Mouse (Mus musculus): ENCODE measurements around the gene Ceacam15.

The Ceacam15 gene

DNA sequence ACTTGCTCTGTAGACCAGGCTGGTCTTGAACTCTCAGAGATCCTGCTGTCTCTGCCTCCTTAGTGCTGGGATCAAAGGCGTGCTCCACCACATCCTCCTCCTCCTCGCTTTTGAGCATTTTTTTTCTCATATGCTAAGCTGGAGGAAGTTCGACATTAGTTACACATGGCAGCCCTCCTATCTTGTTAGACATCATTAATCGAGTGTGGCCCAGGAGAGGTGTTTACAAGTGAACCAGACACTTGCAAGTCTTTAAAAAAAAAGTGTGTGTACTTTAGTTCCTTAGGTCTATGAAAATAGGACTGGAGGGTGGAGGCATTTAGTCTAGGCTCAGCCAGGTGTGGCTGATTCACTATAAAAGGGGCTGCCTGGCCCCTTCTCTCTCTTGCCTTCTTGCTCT lies 44.5 kb downstream of the Ceacam15 start:
- no peak for DNase-seq (ENCODE audit: low spot score in 2 of 2)

DNA sequence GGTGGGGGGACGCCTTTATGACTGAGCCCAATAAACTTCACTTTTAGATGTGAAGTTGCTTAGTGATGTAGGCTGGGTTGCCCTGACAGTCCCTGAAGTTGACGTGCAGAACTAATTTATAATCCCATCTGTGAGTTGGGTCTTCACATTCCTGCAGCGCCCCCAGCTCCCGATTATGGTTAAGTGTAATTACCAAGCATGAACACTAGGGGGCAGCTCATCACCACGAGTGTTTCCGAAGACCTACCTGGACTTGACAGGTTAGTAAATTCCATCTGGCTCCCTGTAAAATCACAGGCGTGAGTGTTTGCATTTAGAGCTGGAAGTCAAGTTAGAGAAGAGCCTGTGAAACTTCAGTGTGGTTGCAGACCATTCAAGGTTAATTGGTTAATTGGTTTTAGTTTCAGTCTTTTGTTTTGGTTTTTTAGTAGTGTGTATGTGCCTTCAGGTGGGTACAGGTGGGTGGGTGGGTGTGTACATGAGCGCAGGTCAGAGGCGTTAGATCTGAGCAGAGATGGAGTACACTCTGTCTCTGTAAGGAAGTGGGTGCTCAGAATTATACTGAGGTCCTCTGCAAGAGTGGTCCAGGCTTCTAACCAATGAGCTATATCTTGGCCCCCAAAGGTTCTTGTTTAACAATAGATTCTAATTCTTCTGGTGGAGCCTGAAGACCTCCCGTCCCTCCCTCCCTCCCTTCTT lies 45.8 kb downstream of the Ceacam15 start:
- peak in 1 of 2 experiments; percentile 62 for DNase-seq (ENCODE audit: low spot score in 2 of 2)

GRCm38 (mm10) chr7:16628096-16628771 lies 47.3 kb downstream of the Ceacam15 start:
- DNase-seq (ENCODE audit: low spot score in 2 of 2) = peak in 1 of 2 experiments; percentile 66

DNA sequence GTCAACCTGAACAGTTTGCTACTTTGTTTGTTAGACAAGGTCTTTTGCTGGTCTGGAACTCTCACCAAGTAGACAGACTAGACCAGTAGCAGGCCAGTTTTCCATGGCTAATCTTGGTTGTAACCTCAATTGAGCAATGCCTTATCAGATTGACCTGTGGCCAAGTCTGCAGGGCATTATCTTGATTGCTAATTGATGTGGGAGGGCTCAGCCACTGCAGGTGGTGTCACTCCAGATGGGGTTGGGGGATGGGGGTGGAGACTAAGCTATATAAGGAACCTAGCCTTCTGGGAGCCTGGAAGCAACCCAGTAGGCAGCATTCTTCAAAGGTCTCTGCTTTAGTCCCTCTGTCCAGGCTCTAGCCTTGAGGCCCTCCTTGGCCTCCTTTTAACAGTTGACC lies 51.8 kb downstream of the Ceacam15 start:
- no peak for DNase-seq (ENCODE audit: low spot score in 2 of 2)

DNA sequence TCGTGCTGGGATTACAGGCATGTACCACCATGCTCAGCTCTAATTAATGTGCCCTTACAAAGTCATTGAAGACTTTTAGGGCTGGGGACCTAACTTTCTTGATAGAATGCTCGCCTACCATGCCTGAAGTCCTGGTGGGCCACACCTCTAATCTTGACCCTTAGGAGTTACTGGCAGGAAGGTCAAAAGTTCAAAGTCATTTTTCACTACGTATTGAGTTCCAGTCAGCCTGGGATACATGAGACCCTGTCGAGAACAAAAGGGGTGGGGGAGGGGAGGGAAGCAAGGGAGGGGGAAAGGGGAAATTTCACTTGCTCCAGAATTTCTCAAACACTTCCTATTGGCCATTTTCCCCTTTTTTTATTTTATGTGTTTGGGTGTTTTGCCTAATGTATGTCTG lies 52.4 kb downstream of the Ceacam15 start:
- no peak for DNase-seq (ENCODE audit: low spot score in 2 of 2)

Data from left cerebral cortex, adult 9 months (tissue).